Mouse (Mus musculus): ENCODE measurements around the gene Fgfr2. TPM values are rescaled to one million over a fixed set of nuclear protein-coding genes. Genes with fewer than 3 reads are reported as not detected.
A peak's percentile ranks its signal among the peaks of the same experiment; 100 is the strongest.
"Not testable (repeated sequence)": the region's sequence is repeated elsewhere in the genome, so short reads cannot be mapped to it uniquely, and the experiment has no call there.

The Fgfr2 gene
- total RNA-seq, 2 experiments from 2014 or later, result 27.3 to 32.7 TPM

GRCm38 (mm10) chr7:130492026-130492425 lies 2631.1 kb downstream of the Fgfr2 start:
- intact Hi-C loops (cut with DNase I), result no loop called here
- DNase-seq (ENCODE audit: low spot score in 2 of 2), result no peak

DNA sequence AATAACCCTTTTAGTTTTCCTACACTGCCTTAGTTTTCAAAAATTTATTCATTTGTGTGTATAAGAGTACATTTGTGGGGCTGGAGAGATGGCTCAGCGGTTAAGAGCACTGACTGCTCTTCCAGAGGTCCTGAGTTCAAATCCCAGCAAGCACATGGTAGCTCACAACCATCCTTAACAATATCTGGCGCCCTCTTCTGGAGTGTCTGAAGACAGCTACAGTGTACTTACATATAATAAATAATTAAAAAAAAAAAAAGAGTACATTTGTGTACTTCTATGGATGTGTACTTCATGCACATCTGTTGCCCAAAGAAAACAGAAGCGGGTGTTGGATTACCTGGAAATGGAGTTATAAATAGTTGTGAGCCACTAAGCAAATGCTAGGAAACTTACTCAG lies 2644.1 kb downstream of the Fgfr2 start:
- DNase-seq (ENCODE audit: low spot score in 2 of 2), result not testable (repeated sequence)
- intact Hi-C loops (cut with DNase I), result loop anchor here (5.0 kb wide), 1 partner anchor 207 kb away; no protein-coding TSS in a partner anchor

DNA sequence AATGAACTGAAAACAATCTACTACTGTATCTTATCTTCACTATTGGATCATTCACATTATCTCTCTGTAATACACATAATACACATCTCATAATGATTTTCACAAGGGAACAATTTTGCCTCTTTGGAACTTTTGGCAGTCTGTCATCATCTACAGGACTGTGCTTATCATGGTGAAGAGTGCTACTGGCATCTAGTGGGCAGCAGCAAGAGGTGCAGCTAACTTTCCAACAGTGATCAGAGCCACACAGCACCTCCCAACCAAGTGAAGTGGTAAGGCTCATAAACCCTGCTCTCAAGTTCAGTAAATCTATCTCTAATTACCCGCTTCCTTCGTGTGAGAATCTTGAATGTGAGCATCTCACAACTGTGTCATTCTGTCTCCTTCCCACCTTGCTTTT lies 2647.2 kb downstream of the Fgfr2 start:
- intact Hi-C loops (cut with DNase I), result loop anchor here (2.0 to 5.0 kb wide), 2 partner anchors 204 to 827 kb away; no protein-coding TSS in a partner anchor
- DNase-seq (ENCODE audit: low spot score in 2 of 2), result peak; percentile 75 to 76

DNA sequence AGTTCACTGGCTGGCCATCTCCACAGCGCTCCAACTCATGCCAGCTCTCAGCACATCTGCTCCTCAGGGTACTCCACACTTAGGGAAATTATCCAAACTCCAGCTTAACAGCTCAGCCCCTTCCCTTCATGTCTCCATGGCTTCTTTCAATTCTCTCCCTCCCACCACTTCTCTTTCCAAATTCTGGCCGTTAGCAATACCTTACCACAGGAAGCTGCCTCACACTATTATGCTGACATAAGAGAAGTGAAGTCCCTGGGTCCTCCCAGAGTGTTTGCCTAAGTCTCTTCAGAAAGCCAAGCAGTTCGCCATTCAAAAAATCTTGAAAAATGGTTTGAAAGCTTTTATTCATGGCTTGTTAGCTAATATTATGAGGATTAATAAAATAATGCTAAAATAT lies 2649.3 kb downstream of the Fgfr2 start:
- no peak for DNase-seq (ENCODE audit: low spot score in 2 of 2)
- intact Hi-C loops (cut with DNase I), result no loop called here

- no peak for DNase-seq (ENCODE audit: low spot score in 2 of 2)
- intact Hi-C loops (cut with DNase I), result no loop called here
Measured at GRCm38 (mm10) chr7:130472683-130473082, 2650.5 kb downstream of the Fgfr2 start.

DNA sequence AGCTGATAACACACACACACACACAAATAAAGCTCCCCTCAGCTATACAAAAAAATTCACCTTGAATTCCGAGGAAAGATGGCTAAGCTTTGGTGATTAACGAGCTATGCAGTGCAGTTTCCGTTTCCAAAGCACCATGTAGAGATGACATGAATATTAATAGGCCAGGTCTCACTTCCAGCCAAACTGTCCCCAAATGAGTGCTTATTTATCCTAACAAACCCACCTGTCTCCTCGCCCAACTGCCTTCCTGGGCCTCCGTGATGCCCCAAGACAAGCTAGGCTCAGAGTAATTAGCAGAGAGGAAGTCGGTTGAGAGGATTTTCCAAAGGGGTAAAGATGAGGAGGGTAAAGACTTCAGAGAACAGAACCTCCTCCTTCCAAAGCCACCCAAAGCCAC lies 2652.1 kb downstream of the Fgfr2 start:
- no peak for DNase-seq (ENCODE audit: low spot score in 2 of 2)
- intact Hi-C loops (cut with DNase I), result no loop called here

- intact Hi-C loops (cut with DNase I), result no loop called here
- no peak for DNase-seq (ENCODE audit: low spot score in 2 of 2)
Measured at GRCm38 (mm10) chr7:130455587-130456246, 2667.4 kb downstream of the Fgfr2 start.

DNA sequence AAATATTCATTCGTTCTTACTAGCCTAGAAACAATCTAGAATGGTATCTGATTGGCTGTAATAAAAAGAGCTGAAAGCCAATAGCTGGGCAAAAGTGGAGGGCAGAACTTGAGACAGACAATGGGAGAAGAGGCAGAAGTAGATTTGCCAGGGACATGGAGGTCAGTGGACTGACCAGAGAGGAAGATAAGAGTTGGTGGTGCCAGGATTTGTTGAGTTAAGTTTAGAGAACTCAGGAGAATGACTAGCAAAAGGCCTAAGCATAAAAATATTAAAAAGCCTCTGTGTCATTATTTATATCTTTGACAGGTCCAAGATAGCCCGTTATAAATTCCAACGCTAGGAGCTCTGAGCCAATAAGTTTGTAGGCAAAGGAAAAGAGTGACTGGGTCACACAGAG lies 2668.9 kb downstream of the Fgfr2 start:
- DNase-seq (ENCODE audit: low spot score in 2 of 2), result no peak
- intact Hi-C loops (cut with DNase I), result no loop called here

DNA sequence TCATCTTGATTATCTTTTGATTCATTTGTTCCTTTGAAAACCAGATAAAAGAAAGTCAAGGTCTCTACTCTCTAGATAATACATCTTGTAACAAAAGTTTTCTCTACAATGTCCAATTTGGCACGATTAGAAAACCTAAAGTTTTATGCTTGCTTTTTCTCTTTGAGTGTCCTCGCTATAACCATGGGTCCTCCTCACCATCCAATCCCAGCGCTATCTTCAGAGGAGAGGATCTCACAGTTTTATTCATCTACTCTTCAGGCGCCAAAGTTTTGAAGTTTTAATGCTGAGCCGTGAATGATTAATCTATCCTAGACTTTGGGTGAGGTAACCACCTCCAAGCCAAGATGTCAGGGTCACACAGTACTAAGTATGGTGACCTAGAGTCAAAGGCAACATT lies 2687.4 kb downstream of the Fgfr2 start:
- DNase-seq (ENCODE audit: low spot score in 2 of 2), result no peak
- intact Hi-C loops (cut with DNase I), result no loop called here

DNA sequence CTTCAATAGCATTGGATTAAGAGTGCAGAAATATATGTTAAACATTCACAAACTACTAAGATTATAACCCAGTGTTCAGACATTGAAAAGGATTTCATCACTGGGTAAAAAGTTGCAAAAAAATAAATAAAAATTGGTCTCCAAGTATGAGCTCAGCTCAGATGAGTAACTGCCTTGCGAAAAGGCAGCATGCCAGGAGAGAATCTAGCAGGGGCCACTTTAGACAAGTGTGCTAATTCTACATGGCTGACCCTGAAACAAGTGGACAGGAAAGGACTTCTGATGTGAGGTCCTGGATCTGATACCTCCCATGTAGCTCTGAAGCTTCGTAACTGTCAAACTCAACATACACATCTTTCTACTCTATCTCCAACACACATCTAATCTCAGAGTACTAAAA lies 2691.0 kb downstream of the Fgfr2 start:
- intact Hi-C loops (cut with DNase I), result no loop called here
- DNase-seq (ENCODE audit: low spot score in 2 of 2), result no peak

DNA sequence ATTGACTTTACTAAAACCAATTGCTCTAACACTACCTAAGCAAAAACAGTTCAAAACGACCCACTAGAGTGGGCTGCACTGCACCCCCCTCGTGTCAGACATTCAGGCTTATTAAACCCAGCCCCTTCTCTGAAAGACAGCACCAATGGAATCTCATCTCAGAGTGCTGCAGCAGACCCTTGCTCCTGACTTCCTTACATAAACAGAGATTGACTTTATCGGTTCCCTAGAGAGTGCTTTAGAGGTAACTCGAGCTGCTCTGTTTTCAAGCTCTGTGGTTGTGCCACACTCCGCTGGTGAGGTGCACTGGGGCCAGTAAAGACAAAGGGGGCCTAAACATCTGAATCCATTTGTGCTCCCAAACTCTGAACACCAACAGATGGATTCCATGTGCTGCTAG lies 2696.6 kb downstream of the Fgfr2 start:
- intact Hi-C loops (cut with DNase I), result no loop called here
- no peak for DNase-seq (ENCODE audit: low spot score in 2 of 2)

DNA sequence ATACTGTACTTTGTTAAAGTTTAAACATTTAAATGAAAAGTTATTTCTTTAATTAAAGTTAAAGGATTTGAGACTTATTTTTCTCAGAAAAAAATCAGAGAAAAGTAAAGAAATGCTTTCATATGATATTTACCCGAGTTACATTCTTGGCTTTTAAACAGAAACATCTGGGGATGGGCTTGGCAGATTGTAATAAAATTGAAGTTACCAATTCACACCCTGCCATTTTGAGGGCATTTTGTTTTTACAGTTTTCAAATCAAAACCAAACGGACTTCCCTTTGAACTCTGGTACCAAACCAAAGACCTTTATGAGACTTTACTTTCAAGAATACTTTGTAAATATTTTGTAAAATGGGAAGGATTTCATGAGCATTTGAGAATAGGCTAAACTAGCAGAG lies 2697.2 kb downstream of the Fgfr2 start:
- intact Hi-C loops (cut with DNase I), result no loop called here
- no peak for DNase-seq (ENCODE audit: low spot score in 2 of 2)

DNA sequence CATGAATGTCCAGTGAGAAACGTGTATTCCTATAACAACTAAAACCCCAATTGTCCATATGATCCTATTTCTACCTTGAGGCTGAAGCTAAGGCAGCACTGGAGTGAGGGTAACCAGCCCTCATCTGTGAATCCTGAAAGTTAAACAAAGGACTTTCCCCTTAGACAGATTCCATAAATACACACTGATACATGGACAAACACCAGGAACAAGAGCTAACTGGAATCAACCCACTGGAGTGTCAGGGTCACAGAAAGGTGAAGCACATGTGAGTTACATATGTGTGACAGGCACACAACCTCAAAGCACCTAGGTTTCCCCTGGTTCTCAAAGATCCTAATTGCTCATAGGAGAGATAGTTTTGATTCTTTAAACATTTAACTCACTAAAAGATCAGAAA lies 2703.2 kb downstream of the Fgfr2 start:
- intact Hi-C loops (cut with DNase I), result no loop called here
- DNase-seq (ENCODE audit: low spot score in 2 of 2), result no peak

DNA sequence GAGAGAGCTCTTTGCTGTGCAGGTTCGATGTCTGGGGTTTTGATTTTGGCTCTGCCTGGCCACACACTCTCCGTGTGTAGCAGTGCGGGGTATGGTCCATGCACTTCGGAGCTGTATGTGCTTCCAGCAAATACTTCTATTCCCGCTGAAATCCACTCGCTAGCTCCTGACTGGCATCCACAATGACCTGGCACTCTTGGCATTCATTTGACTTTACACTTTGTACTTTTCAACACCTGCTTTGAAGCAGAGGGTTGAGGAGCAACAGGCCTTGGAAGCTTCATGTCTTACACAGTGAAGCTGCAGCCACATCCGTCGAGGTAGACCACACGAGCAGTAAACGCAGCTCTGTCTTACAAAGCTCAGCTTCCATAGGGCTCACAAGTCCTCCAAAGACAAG lies 2715.5 kb downstream of the Fgfr2 start:
- intact Hi-C loops (cut with DNase I), result no loop called here
- no peak for DNase-seq (ENCODE audit: low spot score in 2 of 2)

DNA sequence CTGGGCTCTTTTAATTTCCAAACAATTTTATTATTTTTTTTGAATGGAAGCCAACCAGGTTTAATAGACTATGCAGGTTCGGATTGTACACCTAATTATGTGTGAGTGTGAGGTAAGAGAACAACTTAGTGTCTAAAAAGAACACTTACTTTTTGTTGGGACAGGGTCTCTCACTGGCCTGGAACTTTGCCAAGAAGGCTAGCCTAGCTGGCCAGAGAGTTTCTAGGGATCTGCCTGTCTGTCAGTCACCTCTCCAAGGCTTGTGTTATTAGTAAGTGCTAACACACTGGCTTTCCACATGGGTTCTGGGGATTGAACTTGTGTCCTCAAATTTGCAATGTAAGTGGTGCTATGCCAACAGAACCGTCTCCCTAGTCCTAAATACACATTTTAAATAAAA lies 2719.8 kb downstream of the Fgfr2 start:
- intact Hi-C loops (cut with DNase I), result no loop called here

DNA sequence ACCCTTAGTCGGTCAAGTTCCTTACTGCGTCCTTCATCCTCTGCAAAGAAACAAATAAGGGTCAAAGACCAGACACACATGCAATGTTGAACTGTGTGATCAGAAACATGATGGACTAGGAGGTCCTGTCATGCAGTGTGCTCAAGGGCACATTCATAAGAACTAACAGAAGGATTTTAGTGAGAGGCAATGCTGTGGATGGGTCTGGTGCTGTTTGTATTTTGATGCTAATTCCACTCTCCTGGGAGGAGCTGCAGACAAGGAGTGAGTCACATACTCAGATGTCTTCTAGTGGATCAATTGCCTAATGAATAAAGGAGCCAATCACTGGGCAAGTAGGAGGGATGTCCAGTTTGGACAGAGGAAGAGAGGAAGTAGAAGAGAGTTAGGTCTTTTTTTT lies 2728.5 kb downstream of the Fgfr2 start:
- intact Hi-C loops (cut with DNase I), result no loop called here
- no peak for DNase-seq (ENCODE audit: low spot score in 2 of 2)

More for the DNA sequence above, 2719.8 kb downstream of the Fgfr2 start:
- DNase-seq (ENCODE audit: low spot score in 2 of 2), result no peak

- DNase-seq (ENCODE audit: low spot score in 2 of 2); intact Hi-C loops (cut with DNase I): not testable (repeated sequence)
Measured at GRCm38 (mm10) chr7:130390060-130390459, 2733.1 kb downstream of the Fgfr2 start.

GRCm38 (mm10) chr7:130386308-130386707 lies 2736.8 kb downstream of the Fgfr2 start:
- intact Hi-C loops (cut with DNase I), result no loop called here
- no peak for DNase-seq (ENCODE audit: low spot score in 2 of 2)

DNA sequence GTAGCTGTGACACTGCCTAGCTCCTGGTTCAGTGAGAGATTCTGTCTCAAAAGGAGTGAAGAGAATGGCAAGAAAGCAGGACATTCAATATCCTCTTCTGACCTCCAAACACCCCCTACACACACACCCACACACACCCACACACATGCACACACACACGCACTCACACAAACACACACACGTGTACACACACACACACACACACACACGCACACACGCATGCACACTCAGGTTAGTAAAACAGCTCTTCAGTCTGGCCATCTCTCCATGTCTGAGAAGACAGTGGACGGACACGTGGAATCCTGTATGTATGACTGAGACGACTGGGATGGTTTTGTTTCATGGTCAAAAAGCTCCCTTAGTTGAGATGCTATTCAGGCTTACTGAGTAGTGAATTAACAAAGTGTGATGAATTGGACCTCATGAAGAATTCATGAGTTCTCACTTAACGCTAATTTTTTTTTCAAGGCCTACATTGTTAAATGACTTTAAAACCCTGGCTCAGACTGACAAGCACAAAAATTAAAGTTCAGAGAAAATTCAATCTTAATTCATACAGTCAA lies 2737.3 kb downstream of the Fgfr2 start:
- intact Hi-C loops (cut with DNase I), result no loop called here
- DNase-seq (ENCODE audit: low spot score in 2 of 2), result no peak

GRCm38 (mm10) chr7:130382126-130382525 lies 2741.0 kb downstream of the Fgfr2 start:
- intact Hi-C loops (cut with DNase I), result loop anchor here (5.0 kb wide), 1 partner anchor 730 kb away; no protein-coding TSS in a partner anchor
- peak in 1 of 2 experiments; percentile 29 for DNase-seq (ENCODE audit: low spot score in 2 of 2)

DNA sequence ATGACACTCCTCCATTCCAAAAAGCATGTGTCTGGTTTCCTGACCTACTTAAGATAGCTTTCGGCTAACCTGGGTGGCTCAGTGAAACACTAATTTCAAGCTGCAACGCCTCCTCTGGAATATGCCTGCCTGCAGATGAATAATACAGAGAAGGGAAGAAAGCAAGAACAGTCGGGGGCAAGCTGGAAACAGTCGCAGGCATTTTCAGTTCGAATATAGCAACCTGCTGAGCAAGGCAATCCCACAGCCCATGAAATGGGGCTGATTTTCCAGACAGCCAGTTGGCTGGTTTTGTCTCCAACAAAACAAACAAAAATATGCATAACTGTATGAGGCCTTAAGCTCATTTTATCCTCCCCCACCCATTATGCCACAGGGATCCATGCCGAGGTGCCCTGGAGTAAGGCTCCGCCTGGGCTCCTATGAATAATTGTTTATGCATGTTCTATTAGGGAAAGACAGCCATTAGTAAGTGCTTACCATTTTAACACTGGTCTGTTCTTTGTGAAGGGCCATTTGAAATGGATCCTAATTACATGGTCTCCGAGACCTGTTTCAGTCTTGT lies 2741.7 kb downstream of the Fgfr2 start:
- intact Hi-C loops (cut with DNase I), result loop anchor here (5.0 kb wide), 1 partner anchor 729 kb away; no protein-coding TSS in a partner anchor
- DNase-seq (ENCODE audit: low spot score in 2 of 2), result peak; percentile 26 to 37
